Mouse (Mus musculus) C2C12 (cell line): ENCODE data around the gene Dcakd.

Experiments used
- CTCF ChIP-seq: IDR thresholded peaks from one replicate; pipeline ENCODE4 v1.5.1; 2011; ENCODE audit not compliant: control insufficient read depth, insufficient read depth, insufficient read length
- MYOD1 ChIP-seq: IDR thresholded peaks from one replicate; pipeline ENCODE4 v1.6.1; 2011; ENCODE audit warnings: low read depth; ENCODE audit not compliant: control insufficient read depth, insufficient read length
- MYOG ChIP-seq: IDR thresholded peaks from one replicate; pipeline ENCODE4 v1.6.1; 2011; ENCODE audit not compliant: control insufficient read depth, insufficient read length; ENCODE audit errors: extremely low read depth

- TF ChIP-seq CTCF = no peak
- TF ChIP-seq MYOD1 = no peak
- no peak for TF ChIP-seq MYOG
Observed at GRCm38 (mm10) chr11:102961082-102961481, 67.1 kb downstream of the Dcakd start.
